Mouse (Mus musculus) heart, adult 2 months (tissue): ENCODE measurements around the gene Cirbp.

Experiments
- CTCF ChIP-seq: fragments of 200-600 bp; IDR thresholded peaks from 2 replicates; pipeline ENCODE4 v1.8.1; 2022; ENCODE audit warnings: antibody characterized with exemption, mild to moderate bottlenecking, moderate library complexity
- POLR2A ChIP-seq: fragments of 200-500 bp; IDR thresholded peaks from 2 replicates; pipeline ENCODE4 v1.6.1; 2011; ENCODE audit warnings: mild to moderate bottlenecking, low read depth, low read length, control low read depth; ENCODE audit not compliant: insufficient read depth

- TF ChIP-seq POLR2A (no peak; the same call in 1 of the 2 replicates), CTCF (no peak)
Measured at GRCm38 (mm10) chr10:80147146-80147718, 18.6 kb upstream of the Cirbp start.
